Mouse (Mus musculus) ovary, adult 18-20 months (tissue): ENCODE data around the gene Bbs9.

Experiments
- DNase-seq: peaks from one replicate; pipeline ENCODE4 v3.0.0; 2022; ENCODE audit warnings: low spot score, mixed read lengths

Gene Bbs9

DNA sequence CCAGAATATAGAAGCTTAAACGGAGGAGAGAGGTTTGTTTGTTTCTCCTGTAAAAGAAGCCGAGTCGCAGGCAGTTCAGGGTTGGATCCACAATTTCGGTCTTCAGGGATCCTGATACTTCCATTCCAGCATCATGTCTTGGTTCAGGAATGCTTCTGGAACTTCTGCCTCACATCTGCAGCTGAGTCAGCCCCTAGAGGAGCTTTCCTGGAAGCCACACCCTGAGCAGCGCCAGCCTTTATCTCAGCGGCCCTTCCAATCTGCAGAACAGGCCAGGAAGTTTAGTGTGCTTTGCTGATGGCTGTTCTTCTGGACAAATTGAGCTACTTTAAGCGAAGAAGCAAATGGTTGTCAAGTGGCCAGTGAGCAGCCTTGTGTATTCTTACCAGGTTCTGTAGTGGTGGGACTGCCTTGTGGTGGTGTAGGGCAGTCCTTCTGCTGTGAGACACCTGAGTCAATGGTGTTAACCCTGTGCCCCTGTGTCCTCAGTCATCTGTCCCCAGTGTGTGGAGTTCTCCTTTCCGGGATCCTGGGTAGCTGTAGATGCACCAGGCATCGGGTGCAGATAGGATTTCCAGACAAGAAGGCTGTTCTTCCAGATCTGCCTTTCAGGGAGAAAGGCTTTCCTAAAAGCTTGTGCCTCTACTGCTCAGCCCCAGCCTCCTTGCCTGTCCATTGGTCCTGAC lies 157.4 kb downstream of the Bbs9 start:
- DNase-seq, result no peak

DNA sequence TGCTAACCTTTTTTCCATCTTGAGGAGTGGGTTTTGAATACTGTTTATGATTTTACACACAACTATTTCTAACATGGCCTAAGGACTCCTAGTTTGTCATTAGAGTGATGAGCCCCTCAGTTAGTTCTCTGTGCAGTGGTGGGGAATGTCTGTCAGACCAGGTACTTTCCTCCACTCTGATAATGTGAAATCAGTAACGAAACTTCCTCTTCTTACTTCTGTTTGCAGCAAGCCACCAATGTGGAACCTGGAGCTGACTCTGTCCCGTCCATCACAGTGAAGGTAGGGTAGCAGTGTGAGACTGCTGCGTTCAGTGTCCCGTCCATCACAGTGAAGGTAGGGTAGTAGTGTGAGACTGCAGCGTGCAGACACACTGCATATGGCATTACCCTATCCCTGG lies 163.0 kb downstream of the Bbs9 start:
- no peak for DNase-seq

DNA sequence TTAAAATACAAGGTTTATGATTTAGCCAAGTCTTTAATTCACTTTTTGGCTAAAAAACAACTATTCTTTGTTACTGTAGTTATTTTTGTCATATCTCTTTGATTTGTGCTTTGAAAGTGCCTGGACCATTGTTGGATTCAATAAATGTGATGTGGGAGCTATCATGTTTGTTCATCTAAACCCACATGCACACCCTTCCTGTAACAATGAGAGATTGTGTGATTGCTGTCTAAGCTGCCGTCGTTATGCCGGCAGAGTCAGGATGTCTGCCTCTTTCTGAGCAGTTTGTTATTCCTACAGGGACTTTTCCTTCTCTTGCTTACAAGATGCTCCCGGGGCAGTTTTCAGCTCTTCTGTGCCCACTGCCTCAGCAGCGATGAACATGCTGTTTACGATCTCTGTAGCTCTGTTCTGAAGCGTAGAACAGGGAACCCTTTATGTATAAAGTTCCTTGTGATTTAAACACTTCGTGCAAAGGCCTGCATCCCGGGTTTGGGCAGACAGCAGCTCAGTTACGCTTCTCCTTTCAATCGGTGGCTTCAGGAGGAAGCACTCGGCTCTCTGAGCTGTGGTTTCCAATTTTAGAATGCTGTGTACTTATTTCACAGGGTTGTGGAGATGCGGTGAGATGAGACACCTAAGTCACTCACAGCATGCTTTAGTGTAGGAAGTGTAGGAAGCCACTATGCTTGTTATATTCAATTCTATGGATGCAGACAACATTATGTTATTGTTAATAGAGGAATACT lies 165.3 kb downstream of the Bbs9 start:
- no peak for DNase-seq

DNA sequence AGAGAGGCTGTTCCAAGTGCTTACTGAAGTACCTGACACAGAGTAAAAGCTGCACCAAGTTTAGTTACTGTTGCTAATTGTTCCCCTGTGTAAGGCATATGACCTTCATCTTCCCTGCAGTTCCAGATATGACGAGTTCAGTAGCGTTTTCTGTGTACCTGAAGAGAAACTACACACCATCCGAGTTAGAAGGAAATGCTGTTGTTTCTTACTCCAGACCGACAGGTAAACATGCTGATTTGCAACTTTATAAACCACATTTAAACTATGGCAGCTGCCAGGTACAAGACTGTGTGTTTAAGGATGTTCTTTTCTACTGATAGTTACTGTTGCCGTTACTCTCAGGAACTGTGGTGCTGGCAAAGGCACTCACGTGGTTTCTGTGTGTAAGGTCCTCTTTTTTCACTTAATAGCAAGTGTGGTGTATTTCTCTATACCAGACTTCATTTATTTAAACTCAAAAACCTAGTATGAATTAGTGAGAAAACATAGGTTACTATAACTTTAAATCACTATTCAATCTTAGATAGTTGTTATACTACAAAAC lies 170.4 kb downstream of the Bbs9 start:
- DNase-seq, result no peak

DNA sequence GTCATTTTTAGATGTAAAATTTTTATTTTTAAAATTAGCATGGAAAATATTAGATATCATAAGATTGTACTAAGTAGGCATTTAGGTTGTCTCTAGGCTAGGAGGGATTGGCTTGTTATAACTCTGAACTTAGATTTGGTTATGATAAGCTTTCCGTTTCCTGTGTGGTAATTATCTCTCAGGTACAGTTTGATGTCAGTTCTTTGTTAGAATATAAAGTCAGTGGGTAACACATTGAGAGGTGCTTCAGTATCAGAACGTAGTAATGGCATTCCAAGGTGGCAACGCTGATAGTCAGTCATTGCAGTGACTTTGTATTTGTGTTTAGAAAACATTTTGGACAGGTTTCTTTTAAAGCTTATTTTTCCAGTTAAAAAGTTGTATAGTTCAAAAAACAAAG lies 170.9 kb downstream of the Bbs9 start:
- no peak for DNase-seq

DNA sequence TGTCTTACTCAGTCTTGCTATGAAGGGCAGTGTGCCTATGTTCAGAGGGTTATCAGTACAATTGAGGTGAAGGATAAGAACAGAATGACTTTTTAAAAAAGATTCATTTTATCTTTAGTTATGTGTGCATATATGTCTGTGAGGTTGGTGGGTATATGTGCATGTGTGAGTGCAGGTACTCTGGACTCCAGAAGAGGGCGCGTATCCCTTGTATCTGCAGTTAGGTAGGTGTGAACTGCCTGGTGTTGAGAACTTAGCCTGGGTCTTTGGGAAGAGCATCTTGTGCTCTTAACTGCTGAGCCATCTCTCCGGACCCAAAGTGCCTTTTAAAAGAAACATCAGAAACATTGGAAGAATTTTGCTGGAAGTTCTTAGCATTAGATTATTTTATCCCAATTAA lies 172.6 kb downstream of the Bbs9 start:
- DNase-seq, result no peak

DNA sequence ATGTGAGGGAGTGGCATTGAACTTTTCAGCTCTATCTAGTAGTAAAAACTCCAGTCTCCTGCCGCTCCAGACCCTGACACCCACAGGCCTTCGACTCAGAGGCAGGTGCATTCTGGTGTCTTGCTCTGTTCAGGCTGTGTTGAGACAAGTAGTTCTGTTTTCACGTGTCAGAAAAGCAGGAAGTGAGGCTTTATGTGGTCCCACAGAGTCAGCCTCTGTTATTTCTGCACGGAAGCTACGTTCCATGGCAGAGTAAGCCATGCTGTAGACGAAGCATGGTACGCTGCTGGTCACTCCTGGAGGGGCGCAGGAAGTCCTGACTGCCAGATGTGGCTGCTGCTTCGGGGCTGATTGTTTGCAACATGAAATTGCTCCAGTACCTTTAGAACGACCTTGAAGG lies 174.1 kb downstream of the Bbs9 start:
- no peak for DNase-seq

DNA sequence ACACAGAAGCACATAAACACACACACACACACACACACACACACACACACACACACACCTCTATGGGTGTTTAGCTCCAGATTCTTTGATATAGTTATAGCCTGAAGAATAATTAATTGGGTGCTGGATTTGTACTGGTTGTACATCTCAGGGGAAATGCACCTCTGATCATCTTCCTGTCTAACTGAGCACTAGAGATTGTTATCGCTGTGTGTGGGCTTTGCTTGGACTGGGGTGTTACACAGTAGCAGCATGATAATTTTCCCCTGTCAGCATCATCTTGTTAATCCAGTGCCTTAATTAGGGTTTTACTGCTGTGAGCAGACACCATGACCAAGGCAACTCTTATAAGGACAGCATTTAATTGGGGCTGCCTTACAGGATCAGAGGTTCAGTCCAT lies 175.3 kb downstream of the Bbs9 start:
- DNase-seq, result no peak

DNA sequence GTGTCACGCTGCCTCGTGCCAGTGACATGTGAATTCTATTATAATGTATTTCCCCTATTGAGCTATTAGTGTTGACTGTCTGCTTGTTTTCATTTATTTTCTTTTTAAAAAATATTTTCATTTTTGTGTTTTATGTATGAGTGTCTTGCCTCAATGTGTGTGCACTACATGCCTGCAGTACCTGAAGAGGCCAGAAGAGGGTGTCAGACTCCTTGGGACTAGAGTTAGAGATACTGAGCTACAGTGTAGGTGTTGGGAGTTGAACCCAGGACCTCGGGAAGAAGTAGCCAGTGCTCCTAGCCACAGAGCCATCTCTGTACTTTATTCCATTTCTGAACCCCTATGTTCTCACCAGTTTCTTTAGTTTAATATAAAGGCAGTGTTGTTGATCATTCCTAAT lies 176.1 kb downstream of the Bbs9 start:
- DNase-seq, result no peak

DNA sequence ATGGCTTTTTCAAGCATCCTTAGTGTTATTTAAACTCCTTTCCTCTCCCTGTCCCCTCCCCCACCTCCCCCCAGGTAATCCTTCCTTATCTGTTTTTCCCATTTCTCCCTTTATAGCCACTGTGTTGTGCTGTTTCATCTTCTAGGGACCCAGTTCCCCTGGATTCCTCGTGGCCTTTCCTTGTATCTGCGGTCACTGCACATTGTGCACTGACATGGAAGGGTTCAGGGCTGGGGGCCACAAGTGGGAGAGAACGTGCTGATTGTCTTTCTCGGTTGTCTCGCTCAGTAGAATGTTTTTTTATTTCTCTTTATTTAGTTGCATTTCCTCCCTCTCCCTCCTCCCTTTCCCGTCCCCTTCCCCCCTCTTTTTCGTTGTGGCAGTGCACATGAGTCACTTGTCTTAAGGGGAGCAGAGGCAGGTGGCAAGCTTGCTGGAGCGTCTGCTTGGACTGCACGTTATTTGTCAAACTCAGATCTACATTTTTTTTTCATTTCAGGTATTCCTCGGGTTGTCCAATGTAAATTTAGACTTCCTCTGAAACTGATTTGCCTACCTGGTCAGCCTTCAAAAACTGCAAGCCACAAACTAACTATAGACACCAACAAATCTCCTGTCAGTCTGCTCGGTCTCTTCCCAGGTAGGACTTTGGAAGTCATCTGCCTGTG lies 179.3 kb downstream of the Bbs9 start:
- no peak for DNase-seq

DNA sequence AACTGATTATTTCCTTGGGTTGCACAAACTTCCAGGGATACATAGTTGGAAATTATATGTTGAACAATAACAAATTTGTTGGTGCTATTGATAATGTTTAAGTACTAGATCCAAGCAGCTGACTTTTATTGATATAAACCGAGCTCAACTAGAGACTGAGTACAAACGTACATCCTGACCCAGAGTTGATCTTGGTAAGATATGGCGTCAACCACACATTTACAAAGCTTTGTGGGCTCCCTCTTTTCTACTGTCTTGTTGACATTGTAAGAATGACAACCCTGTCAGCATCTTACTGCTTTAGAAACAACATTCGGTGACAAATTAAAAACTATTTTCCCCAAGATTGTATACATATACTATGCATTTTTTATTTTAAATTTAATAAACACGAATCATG lies 181.7 kb downstream of the Bbs9 start:
- no peak for DNase-seq

DNA sequence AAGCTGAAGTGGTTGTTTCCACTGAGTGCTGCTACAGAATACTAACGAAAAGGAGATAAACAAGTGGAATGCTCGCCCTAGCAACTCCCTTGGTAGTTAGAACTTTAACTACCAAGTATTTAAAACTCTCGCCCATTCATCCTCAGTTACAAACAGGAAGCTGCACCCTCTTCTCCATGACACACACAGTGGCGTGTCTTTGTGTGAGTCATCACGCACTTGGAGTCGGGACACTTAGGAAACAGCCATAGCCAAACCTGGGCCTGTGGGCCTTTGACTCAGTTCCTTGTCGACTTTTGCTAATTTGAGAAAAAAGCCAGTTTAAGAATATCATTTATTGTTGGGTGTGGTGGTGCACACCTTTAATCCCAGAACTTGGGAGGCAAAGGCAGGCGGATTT lies 189.6 kb downstream of the Bbs9 start:
- no peak for DNase-seq

DNA sequence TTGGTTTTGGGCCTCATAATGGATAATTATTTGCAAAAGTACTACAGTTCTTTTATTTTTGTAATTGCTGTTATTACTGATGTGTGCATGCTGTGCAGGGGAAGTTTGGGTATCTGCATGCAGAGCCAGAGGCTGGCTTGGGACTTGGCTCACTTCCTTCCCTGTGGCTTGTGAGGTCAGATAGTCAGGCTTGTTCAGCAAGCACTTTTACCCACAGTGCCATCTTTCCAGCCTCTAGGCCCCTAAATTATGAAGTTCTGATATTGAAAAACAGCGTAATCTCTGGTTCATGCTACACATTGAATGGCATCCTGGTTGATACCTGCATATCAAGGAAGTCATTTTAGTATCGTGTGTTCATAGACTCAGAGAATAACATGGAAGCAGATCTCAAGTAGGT lies 197.4 kb downstream of the Bbs9 start:
- no peak for DNase-seq

DNA sequence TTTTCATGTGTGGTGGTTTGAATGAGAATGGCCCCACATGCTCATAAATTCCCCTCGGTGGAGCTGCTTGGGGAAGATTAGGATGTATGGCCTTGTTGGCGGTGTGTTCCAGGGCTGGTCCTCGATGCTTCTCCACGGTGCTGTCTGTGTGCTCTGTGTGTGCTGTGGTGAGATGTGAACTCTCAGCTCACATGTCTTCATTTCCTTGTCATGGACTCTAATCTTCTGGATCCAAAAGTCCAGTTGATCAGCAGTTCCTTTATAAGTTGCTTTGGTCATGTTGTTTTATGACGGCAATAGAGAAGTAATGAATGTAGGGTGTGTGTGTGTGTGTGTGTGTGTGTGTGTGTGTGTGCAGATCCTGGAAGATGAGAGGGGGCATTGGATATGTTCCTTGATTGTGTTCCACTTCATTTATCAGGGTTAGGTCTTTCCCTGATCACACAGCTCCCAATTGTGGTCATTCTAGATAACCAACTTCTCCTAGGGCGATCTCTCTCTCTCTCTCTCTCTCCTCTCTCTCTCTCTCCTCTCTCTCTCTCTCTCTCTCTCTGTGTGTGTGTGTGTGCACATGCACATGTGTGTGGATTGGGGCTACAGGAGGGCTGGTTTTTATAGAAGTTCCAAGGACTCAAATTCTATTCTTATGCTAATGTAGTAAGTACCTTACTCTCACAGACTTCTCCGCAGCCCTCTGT lies 201.8 kb downstream of the Bbs9 start:
- DNase-seq, result no peak

DNA sequence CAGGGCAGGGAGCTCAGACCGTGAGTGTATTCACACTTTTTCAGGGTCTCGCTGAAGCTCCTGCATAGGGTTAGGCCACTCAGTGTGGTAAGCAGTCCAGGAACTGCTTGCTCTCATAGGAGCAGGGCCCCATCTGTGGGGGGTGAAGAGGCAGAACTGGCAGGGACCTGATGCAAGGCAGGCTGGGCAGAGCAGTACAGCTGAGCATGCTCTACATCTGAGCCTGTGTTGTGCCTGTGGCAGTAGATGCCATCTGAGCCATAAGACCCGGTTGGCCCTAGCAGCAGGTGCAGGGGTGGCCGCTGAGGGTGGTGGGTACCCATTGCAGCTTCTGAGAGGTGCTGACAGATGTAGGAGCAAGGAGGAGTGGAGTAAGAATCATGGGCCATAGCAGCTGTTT lies 202.5 kb downstream of the Bbs9 start:
- DNase-seq, result no peak

DNA sequence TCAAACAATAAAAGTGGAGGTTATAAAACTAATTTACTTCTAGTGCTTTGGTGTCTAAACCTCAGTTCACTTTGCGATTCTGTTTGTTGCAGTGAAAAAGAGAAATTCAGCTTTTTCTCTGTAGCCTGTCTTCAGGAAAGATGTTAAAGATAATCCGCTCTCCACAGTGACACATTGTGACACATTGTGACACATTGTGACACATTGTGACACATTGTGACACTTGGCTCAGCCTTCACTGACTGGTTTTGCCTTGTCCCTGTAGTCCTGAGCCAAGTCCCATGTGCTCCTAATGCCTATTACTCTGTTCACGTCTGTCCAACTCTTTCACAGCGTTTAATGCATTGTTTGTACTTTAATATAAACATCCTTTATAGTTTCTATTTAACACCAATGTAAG lies 203.0 kb downstream of the Bbs9 start:
- DNase-seq, result no peak

DNA sequence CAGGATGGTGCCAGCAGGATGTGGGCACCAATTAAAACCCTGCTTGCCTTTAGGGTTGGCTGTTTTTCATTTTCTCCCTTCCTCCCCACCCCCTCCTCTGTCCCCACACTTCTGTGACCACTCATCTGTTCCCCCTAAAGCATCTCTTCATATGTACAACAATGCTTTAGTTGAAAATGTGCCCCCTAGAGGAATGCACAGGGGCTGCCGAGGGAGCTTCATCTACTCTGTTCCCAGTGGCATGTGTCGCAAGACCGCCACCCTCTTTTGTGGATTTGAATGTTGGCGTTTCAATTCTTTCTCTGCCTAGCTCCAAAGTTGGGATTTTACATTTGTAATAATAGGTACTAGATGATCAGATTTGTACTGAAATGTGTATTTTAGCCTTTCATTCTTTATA lies 204.0 kb downstream of the Bbs9 start:
- DNase-seq, result no peak

DNA sequence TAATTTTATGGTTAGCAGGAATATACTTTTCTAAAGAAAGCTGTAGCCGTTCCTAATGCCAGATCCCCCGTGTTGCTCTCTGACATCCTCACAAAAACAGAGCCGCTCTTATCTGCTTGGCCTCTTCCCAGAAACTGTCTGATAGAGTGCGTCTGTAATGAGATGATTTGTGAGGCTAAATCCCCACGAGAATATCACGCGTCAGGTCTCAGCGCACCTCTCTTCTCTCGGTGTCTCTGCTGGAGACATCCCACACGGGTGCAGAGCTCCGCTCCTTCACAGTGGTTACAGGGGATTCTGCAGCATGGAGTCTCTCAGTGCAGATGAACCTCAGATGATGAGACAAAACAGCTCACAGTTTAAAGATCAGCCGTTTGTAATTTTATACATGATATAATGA lies 204.5 kb downstream of the Bbs9 start:
- DNase-seq, result no peak

DNA sequence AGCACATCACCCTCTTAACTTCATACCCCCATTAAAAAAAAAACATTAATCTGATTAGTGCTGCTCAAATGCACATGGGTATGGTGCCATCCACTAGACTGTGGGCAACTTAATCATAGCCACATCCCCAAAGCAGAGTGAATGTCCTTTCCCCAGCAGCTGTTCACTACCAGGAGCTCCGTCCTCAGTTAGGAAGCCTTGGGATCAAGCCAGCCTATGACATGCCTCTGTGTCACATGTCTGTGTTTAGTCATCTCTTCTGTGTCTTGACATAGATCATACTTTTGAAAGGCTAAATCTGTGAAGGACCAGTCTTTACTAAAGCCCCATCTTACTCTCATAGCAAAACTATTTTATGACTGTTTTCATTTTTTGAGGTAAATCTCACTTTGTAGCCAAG lies 205.0 kb downstream of the Bbs9 start:
- no peak for DNase-seq

DNA sequence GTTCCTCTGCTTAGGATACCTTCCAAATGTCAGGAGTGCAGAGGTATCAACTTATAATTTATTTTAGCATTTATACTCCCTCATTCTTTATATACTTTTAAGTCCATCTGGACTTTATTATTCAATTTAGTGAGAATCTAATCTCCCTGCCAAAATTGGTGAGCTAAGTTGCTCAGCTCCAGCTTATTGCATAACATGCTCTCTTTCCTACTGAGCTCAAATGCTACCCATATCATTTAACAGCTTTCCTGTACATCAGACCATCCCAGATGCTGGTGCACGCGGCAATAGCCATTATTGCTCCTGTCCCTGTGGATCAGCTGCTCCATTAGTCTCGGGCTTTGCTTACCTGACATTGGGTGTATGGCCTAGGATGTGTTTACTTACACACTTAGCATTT lies 208.3 kb downstream of the Bbs9 start:
- DNase-seq, result no peak

DNA sequence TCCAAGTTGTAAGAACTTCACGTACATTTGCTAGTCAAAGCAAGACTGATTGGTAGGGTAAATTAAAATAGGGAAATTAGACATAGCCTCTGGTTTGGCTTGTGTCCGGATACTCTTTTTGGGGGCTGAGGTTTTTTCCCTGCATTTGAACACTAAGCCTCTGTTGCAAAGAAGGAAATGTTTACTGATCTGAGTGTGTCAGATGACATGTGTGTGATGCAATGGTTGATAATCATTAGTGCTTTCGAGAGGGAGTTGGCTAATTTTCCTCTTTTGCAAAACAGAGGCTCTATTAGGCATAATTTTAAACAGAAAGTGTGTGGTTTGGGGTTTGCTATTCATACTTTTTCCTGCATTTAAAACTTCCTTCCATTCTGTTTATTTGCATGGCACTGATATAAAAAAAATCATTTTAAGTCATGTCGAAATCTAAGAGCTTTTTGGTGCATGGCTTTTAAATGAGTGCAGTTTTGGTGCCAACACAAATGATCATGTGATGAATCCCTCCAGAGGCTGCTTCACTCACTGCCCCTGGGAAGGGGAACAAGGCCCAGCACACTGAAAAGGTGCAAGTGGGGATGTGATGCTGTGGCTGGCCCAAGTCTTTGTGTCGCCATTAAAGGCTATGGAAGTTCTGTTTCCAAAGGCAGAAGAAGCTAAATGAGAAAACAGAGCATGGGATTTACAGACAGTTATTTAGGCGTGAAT lies 211.4 kb downstream of the Bbs9 start:
- no peak for DNase-seq

DNA sequence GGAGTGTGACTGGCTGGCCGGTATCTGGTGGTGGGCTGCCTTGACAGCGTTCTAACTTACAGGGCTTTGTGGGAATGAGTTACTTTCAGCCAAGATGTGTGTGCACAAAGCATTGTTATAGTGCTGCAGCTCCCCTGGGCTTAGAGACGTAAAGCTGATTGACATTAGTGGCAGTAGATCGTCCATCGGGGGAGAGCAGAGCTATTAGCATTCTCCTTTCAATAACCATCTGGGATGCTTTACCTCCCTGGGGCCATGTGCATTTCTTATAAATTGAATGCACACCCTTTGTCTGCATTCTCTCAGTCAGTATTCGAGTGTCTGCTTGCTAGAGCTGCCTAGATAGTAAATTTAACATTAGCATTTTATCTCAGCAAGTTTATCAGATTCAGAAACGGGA lies 214.7 kb downstream of the Bbs9 start:
- DNase-seq, result no peak
